Mouse (Mus musculus) embryonic stem cell, embryonic (primary cell): ENCODE results near the gene Chrm3.

Experiments
- CTCF ChIA-PET, 4 experiments: fragments of 300-600 bp in 2 of 4; fragments of 350-600 bp in 2 of 4; sonication (Branson Sonifier 250); formaldehyde crosslinking; loops; one replicate each; lab custom pipeline; 2022; ENCODE audit warnings: inconsistent platforms in 2 of 4; lab: Charles Lee
- POLR2A ChIA-PET, 4 experiments: fragments of 300-600 bp in 2 of 4; fragments of 350-600 bp in 2 of 4; sonication (Branson Sonifier 250); formaldehyde crosslinking; loops; one replicate each; lab custom pipeline; 2022; ENCODE audit warnings: antibody characterized with exemption in 4 of 4, inconsistent platforms in 1 of 4; lab: Charles Lee

Chrm3 gene

GRCm38 (mm10) chr13:9938798-9939485 lies 421.7 kb downstream of the Chrm3 start:
- ChIA-PET CTCF (no interaction called here), POLR2A (no interaction called here)

GRCm38 (mm10) chr13:9932714-9933113 lies 427.9 kb downstream of the Chrm3 start:
- ChIA-PET CTCF (no interaction called here), POLR2A (no interaction called here)

- POLR2A ChIA-PET: no interaction called here
- CTCF ChIA-PET: no interaction called here
These were observed 430.0 kb downstream of the Chrm3 start for GRCm38 (mm10) chr13:9930606-9931005.

- ChIA-PET CTCF (no interaction called here), POLR2A (no interaction called here)
These were observed 430.7 kb downstream of the Chrm3 start for GRCm38 (mm10) chr13:9929978-9930377.

GRCm38 (mm10) chr13:9921150-9921549 lies 439.5 kb downstream of the Chrm3 start:
- ChIA-PET CTCF (no interaction called here), POLR2A (no interaction called here)

GRCm38 (mm10) chr13:9912697-9913096 lies 447.9 kb downstream of the Chrm3 start:
- POLR2A ChIA-PET: no interaction called here
- CTCF ChIA-PET: no interaction called here

DNA sequence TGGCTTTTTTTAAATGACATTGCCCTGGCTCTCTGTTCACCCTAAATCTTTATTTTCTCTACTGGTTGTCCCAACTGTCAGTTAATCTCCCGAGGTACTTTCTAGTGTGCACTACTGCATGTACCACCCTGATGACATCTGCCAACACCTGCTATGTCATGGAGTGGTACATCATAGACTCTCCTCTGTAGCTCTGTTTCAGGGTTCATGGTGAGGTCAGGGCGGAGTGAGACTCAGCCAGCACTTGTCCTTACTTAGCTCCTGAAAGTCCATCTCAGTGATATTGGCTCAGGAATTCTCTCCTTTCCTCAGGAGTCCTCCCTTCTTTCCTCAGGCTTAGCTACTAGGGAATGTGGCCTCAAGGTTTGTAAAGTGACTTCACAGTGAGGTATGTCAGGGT lies 451.9 kb downstream of the Chrm3 start:
- ChIA-PET POLR2A (no interaction called here), CTCF (no interaction called here)

DNA sequence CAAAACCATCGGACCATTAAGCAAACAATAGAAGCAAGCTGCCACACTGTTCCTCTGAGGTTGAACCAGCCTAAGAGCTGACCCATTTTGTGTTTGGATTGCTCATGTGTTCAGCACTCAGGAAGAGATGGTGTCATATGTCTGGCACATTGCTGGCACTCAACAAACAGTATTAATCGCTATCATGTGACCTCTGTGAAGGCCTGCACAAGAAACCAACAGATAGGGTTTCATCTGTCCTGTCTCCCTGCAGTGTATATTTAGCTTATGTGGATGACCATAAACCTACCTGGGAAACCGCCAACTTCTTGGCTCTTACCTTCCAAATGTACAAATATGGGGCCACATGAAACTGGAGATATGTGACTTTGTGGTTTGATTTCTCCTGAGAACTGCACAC lies 453.4 kb downstream of the Chrm3 start:
- ChIA-PET POLR2A (interaction anchor here in 1 of 4 experiments (0.9 kb wide), 1 partner anchor 102 kb away, joined by 9 read pairs; no protein-coding TSS in a partner anchor), CTCF (no interaction called here)

- ChIA-PET POLR2A (interaction anchor here in 1 of 4 experiments (0.7 kb wide), 1 partner anchor 219 kb away, joined by 3 read pairs; no protein-coding TSS in a partner anchor), CTCF (no interaction called here)
These were observed 456.2 kb downstream of the Chrm3 start for GRCm38 (mm10) chr13:9904455-9904854.

GRCm38 (mm10) chr13:9900653-9901385 lies 459.8 kb downstream of the Chrm3 start:
- ChIA-PET POLR2A (no interaction called here), CTCF (no interaction called here)

- CTCF ChIA-PET: no interaction called here
- POLR2A ChIA-PET: no interaction called here
These were observed 461.8 kb downstream of the Chrm3 start for GRCm38 (mm10) chr13:9898664-9899369.

DNA sequence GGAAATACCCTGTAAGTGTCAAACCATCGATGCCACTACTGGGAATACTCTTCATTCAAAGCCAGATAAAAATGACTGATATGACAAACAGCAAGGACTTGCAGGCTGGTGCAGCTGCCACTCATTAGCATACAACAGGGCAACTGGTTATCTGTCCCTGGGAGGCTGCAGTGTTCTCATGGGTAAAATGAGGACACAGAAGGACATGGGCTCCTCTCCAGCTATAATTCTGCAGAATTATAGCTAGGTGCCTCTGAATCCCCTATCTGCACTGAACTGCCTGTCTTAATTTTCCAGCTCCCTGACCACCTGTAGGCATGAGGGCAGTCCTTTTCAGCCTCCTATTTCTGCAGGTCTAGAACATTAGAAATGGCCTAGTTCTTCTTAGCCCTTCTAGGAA lies 463.4 kb downstream of the Chrm3 start:
- ChIA-PET POLR2A (no interaction called here), CTCF (no interaction called here)

DNA sequence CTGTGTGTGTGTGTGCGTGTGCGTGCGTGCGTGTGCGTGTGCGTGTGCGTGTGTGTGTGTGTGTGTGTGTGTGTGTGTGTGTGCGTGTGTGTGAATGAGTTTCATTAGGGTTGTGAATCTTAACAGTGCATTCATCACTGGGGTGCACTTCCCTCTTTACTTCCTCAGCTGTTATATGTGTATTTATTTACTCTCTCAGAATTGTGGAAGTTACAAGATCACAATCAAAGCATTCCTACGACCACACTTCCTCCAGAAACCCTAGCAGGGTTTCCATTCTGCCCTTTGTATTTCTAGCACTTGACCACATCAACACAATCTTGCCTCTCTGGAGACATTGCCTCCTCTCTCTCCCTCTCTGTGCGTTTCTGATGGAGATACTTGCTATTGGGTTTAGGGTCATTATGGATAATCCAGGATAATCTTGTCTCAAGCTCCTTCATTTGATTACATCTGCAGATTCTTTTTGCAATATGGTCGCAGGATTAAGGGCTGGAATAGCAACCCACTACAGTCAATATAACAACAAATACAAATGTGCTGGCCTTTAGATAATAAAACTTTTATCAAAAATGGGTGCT lies 465.5 kb downstream of the Chrm3 start:
- CTCF ChIA-PET: no interaction called here
- POLR2A ChIA-PET: no interaction called here

GRCm38 (mm10) chr13:9891088-9891487 lies 469.6 kb downstream of the Chrm3 start:
- POLR2A ChIA-PET: no interaction called here
- CTCF ChIA-PET: no interaction called here

- POLR2A ChIA-PET: no interaction called here
- CTCF ChIA-PET: no interaction called here
These were observed 470.2 kb downstream of the Chrm3 start for GRCm38 (mm10) chr13:9890460-9890859.

DNA sequence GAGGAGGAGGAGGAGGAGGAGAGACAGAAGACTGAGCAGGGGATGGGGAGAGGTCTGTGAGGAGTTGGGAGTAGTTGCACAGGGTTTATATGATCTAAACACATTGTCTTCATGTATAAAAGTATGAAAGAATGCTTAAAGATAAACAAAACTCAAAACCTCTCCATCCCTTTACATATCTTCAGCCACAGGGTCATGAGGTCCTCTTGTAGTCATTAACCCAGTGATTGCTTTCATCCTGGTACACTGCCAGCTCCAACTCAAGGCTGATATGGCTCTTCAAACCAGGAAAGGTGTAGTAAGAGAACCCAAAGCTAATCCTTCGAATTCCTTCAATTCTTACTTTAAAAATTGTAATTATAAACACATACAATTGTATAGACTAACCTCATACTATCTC lies 470.7 kb downstream of the Chrm3 start:
- ChIA-PET POLR2A (no interaction called here), CTCF (interaction anchor here in 1 of 4 experiments (0.6 kb wide), 1 partner anchor 29 kb away, joined by 3 read pairs; no protein-coding TSS in a partner anchor)

- ChIA-PET CTCF (no interaction called here), POLR2A (no interaction called here)
These were observed 472.4 kb downstream of the Chrm3 start for GRCm38 (mm10) chr13:9888284-9888683.

GRCm38 (mm10) chr13:9887261-9887660 lies 473.4 kb downstream of the Chrm3 start:
- POLR2A ChIA-PET: interaction anchor here in 1 of 4 experiments (0.8 kb wide), 1 partner anchor 673 kb away, joined by 3 read pairs; no protein-coding TSS in a partner anchor

GRCm38 (mm10) chr13:9886465-9887135 lies 474.0 kb downstream of the Chrm3 start:
- ChIA-PET CTCF (interaction anchor here in 2 of 4 experiments (0.6 to 0.7 kb wide), 2 partner anchors 45 to 117 kb away, joined by 4 to 5 read pairs; no protein-coding TSS in a partner anchor), POLR2A (interaction anchor here in 1 of 4 experiments (0.8 kb wide), 1 partner anchor 673 kb away, joined by 3 read pairs; no protein-coding TSS in a partner anchor)

More at GRCm38 (mm10) chr13:9887261-9887660, 473.4 kb downstream of the Chrm3 start:
- CTCF ChIA-PET: interaction anchor here in 2 of 4 experiments (0.6 to 0.7 kb wide), 2 partner anchors 44 to 116 kb away, joined by 4 to 5 read pairs; no protein-coding TSS in a partner anchor
